Mouse (Mus musculus) brain, embryonic 14.5 days (tissue): ENCODE data around the gene Zc3h12c.

Experiments used
- CTCF ChIP-seq: fragments of 200-500 bp; IDR thresholded peaks from 2 replicates; pipeline ENCODE4 v1.5.1; 2012; ENCODE audit warnings: inconsistent platforms, mild to moderate bottlenecking, moderate library complexity, borderline replicate concordance; ENCODE audit not compliant: insufficient read depth, insufficient read length; ENCODE audit errors: extremely low read depth
- POLR2A ChIP-seq: fragments of 200-500 bp; IDR thresholded peaks from 2 replicates; pipeline ENCODE4 v1.6.1; 2012; ENCODE audit warnings: mild to moderate bottlenecking, inconsistent platforms, borderline replicate concordance; ENCODE audit not compliant: poor library complexity, insufficient read depth, insufficient read length, severe bottlenecking; ENCODE audit errors: extremely low read depth

- TF ChIP-seq CTCF (no peak), POLR2A (no peak)
Observed at GRCm38 (mm10) chr9:52095666-52096065, 72.7 kb downstream of the Zc3h12c start.
